Mouse (Mus musculus) subcutaneous adipose tissue, adult 2 months (tissue): Measurements from ENCODE around the gene Gm4201. TPM values are rescaled to one million over a fixed set of nuclear protein-coding genes. Genes with fewer than 3 reads are reported as not detected.

ENCODE experiments used
- polyA plus RNA-seq: library from polyadenylated mRNA; depleted of rRNA; stranded (reverse); fragments of >200 nt; gene quantifications from 2 replicates; pipeline ENCODE4 v1.2.3, GENCODE M21; 2012; ENCODE audit warnings: low replicate concordance; rRNA removed

Gm4201 gene
- not detected in 2 replicates for polyA plus RNA-seq

GRCm38 (mm10) chr7:22565243-22565642 is at the start of gene Gm4201:
Gene Gm4201 (minus strand): TSS chr7:22565343.

GRCm38 (mm10) chr7:22588027-22588426 is 22.9 kb upstream of the Gm4201 start, which contains the start of gene Gm4565:
Gene Gm4565 (minus strand): TSS chr7:22588127.

GRCm38 (mm10) chr7:22534787-22535186 is 30.4 kb downstream of the Gm4201 start, which contains the start of gene Gm8677:
Gene Gm8677 (minus strand): TSS chr7:22534887.

GRCm38 (mm10) chr7:22522667-22523066 is 42.5 kb downstream of the Gm4201 start, which contains the start of gene Vmn1r152:
Gene Vmn1r152 (plus strand): TSS chr7:22522967.

Other genes with a start within 250 kb of the Gm4201 start
- not detected in 2 replicates for gene Gm4187, start 235.6 kb downstream of the Gm4201 start, polyA plus RNA-seq
- gene Gm8660, start 194.3 kb downstream of the Gm4201 start, polyA plus RNA-seq: not detected in 2 replicates
- gene Vmn1r148, start 151.8 kb downstream of the Gm4201 start, polyA plus RNA-seq: not detected in 2 replicates
- gene Vmn1r149, start 127.1 kb downstream of the Gm4201 start, polyA plus RNA-seq: not detected in 2 replicates
- gene Gm10665, start 101.3 kb downstream of the Gm4201 start, polyA plus RNA-seq: not detected in 2 replicates
- not detected in 2 replicates for gene Vmn1r151, start 65.7 kb downstream of the Gm4201 start, polyA plus RNA-seq
- gene Vmn1r152, start 42.4 kb downstream of the Gm4201 start, polyA plus RNA-seq: not detected in 2 replicates
- not detected in 2 replicates for gene Gm8677, start 30.5 kb downstream of the Gm4201 start, polyA plus RNA-seq
- gene Gm4565, start 22.8 kb upstream of the Gm4201 start, polyA plus RNA-seq: not detected in 2 replicates
- not detected in 2 replicates for gene Vmn1r155, start 92.7 kb upstream of the Gm4201 start, polyA plus RNA-seq
- gene Gm8693, start 127.0 kb upstream of the Gm4201 start, polyA plus RNA-seq: not detected in 2 replicates
- not detected in 2 replicates for gene Gm4567, start 154.4 kb upstream of the Gm4201 start, polyA plus RNA-seq
- gene Vmn1r157, start 196.4 kb upstream of the Gm4201 start, polyA plus RNA-seq: not detected in 2 replicates
- not detected in 2 replicates for gene Vmn1r158, start 225.4 kb upstream of the Gm4201 start, polyA plus RNA-seq